Mouse (Mus musculus): ENCODE data around the gene Rmnd5a. TPM values are rescaled to one million over a fixed set of nuclear protein-coding genes. Genes with fewer than 3 reads are reported as not detected.

Rmnd5a gene
- polyA plus RNA-seq, 1 experiment from 2014 or later = 18.7 TPM

DNA sequence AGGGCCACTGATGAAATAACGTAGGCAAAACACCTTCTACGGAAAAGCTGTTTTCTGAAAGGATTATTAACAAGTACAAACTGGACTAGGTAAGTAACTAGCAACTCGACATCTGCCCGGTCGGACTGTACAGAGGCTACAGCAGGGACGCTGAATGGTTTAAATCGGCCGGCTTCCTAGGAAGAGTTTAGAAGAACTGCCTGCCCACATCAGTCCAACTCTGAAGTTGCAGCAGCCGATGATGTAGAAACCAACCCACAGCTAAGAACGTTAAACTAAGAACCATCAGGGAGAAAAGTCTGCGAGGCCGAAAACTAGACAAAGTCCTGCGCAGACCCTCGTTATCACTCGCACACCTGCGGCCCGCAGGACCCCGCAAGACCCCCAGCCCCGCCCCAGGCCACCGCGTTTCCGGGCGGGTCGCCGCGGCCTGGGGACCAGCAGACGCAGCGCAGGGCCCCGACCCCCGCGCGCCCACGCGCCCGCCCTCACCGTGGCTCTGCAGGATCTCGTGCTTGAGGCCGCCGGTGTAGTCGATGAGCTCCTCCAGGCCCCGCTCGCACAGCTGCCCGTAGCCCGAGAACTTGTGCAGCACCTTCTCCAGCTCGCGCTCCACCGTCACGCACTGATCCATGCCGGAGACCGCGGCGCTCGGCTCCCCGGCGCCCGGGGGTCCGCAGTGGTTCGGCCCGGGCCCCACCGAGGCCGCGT is 776 bp downstream of the Rmnd5a start:
- peak; percentile 1 for ATAC-seq (ENCODE audit: insufficient number of reproducible peaks, insufficient read depth, low FRiP score, low TSS enrichment)
- H3K9ac ChIP-seq = peak overlapping the region; percentile 88
- H3K4me2 ChIP-seq (replicated peaks) = peak overlapping the region; percentile 80
- WGBS = under 1% methylated on average over 62 of the region's 62 CpGs
- H3K27ac ChIP-seq = peak overlapping the region; percentile 95
- peaks cover 35% of the 10 kb centered on the region for H3K4me1 ChIP-seq
- no peaks in the 10 kb centered on the region for H3K36me3 ChIP-seq
- no peaks in the 10 kb centered on the region for H3K9me3 ChIP-seq
- H3K4me3 ChIP-seq = peak overlapping the region; percentile 97
- no peaks in the 10 kb centered on the region for H3K27me3 ChIP-seq

DNA sequence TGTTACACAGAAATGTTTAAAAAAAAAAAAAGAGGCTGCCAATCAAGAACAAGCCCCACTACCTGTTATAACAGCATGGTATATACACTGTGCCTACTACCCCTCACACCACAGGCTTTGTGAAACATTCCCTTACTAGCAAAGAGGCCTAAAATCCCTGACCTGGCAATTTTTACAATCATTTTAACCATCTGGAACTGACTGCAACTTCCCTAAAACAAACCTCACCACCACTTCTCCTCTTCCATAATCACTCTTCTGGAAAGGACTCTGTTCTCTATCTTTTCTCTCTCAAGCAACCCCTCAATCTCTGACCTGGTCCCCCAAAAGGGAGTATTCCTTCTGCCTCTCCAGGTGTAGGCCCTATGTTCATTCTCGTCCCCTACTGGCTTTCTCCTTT is 2.4 kb downstream of the Rmnd5a start:
- H3K9me3 ChIP-seq = no peaks in the 10 kb centered on the region
- peaks cover 36% of the 10 kb centered on the region for H3K4me1 ChIP-seq
- H3K36me3 ChIP-seq = no peaks in the 10 kb centered on the region
- no peak for ATAC-seq (ENCODE audit: insufficient number of reproducible peaks, insufficient read depth, low FRiP score, low TSS enrichment)
- H3K4me2 ChIP-seq (replicated peaks) = peak overlapping the region; percentile 26
- H3K27ac ChIP-seq = no peak overlapping the region
- 73% methylated on average over 1 of the region's 1 CpGs for WGBS
- no peaks in the 10 kb centered on the region for H3K27me3 ChIP-seq
- H3K4me3 ChIP-seq = no peak overlapping the region
- H3K9ac ChIP-seq = no peak overlapping the region

DNA sequence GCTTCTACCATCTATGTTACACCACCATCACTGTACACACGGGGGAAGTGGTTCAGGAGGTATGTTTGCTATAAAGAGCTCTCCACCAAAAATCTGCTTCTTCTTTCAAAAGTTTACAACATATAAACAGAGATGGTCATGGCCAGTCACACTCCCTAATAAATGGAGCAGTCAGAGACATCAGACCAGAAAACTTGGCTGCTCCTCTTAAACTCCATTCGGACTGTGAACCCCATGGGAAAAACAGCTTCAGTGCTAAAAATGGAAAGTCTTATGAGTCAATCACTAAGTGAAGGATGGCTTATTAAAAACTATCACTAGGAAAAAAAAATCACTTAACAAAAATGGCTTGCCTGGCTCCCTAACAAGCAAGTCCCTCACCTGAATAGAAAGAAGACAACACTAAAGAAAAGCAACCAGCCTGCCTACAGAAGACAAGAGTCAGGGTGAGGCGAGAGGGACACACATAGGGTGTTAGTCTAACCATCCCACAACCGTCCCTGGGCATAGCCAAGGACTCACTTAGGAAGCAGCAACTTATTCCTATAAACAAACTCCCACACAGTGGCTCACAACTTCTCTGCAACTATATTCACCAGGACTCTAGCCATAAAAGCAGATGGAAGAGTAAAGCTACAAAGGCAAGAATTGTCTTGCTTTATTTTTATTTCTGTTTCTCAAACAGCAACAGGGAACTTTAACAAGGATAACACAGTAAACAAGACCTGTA is 12.3 kb downstream of the Rmnd5a start:
- H3K36me3 ChIP-seq = peaks cover 16% of the 10 kb centered on the region; the same call in 1 of the 2 replicates
- H3K27me3 ChIP-seq = no peaks in the 10 kb centered on the region
- WGBS = 86% methylated on average over 4 of the region's 4 CpGs
- no peak overlapping the region for H3K27ac ChIP-seq
- H3K4me2 ChIP-seq (replicated peaks) = no peak overlapping the region
- H3K4me3 ChIP-seq = no peak overlapping the region
- H3K9me3 ChIP-seq = no peaks in the 10 kb centered on the region
- ATAC-seq (ENCODE audit: insufficient number of reproducible peaks, insufficient read depth, low FRiP score, low TSS enrichment) = no peak
- no peak overlapping the region for H3K9ac ChIP-seq
- H3K4me1 ChIP-seq = peaks cover 7% of the 10 kb centered on the region; the same call in 1 of the 2 replicates

DNA sequence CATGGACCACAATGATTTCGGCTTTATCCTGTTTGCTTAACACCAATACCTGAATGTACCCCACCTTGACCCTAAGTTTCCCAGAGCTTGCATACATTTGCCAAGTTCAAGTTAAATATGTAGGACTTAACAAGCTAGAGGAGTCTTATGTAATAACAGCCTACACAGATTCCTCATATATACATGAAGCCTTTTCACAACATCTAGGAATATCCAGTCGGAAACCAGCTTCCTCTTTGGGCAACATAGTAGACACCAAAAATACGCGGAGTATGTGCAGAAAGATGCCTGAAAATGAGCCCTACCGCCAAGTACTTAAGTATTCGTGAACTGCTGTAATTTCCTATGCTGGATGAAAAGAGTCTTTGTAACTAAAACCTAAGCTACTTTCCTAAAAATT is 14.8 kb downstream of the Rmnd5a start:
- H3K4me1 ChIP-seq = no peaks in the 10 kb centered on the region
- H3K9ac ChIP-seq = no peak overlapping the region
- no peaks in the 10 kb centered on the region for H3K27me3 ChIP-seq
- H3K36me3 ChIP-seq = peaks cover 16% of the 10 kb centered on the region; the same call in 1 of the 2 replicates
- no peak overlapping the region for H3K4me2 ChIP-seq (replicated peaks)
- no peak overlapping the region for H3K4me3 ChIP-seq
- ATAC-seq (ENCODE audit: insufficient number of reproducible peaks, insufficient read depth, low FRiP score, low TSS enrichment) = no peak
- no peak overlapping the region for H3K27ac ChIP-seq
- WGBS = 77% methylated on average over 6 of the region's 6 CpGs
- no peaks in the 10 kb centered on the region for H3K9me3 ChIP-seq

DNA sequence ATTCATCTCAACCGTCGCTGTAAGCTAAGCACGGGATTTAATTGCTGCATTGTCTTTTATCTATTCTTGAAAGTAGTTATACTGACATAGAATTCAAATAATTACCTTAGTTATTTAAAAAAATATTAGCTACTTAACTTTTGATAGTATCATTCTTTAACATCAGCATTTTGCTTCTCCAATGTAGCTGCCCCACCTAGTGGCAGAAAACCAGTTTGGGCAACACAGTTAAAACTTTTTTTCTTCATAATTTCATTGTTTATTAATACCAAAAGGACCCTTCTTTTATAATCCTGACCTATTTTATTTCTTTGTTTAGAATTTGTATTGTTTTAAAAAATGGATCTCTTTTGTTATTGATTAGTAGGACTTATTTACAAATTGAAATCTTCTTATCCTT is 17.3 kb downstream of the Rmnd5a start:
- no peak for ATAC-seq (ENCODE audit: insufficient number of reproducible peaks, insufficient read depth, low FRiP score, low TSS enrichment)
- H3K4me1 ChIP-seq = no peaks in the 10 kb centered on the region
- no peak overlapping the region for H3K27ac ChIP-seq
- no peak overlapping the region for H3K4me2 ChIP-seq (replicated peaks)
- H3K27me3 ChIP-seq = no peaks in the 10 kb centered on the region
- H3K36me3 ChIP-seq = peaks cover 13% of the 10 kb centered on the region; the same call in 1 of the 2 replicates
- no peak overlapping the region for H3K9ac ChIP-seq
- no peak overlapping the region for H3K4me3 ChIP-seq
- H3K9me3 ChIP-seq = no peaks in the 10 kb centered on the region
- WGBS = 93% methylated on average over 3 of the region's 3 CpGs

DNA sequence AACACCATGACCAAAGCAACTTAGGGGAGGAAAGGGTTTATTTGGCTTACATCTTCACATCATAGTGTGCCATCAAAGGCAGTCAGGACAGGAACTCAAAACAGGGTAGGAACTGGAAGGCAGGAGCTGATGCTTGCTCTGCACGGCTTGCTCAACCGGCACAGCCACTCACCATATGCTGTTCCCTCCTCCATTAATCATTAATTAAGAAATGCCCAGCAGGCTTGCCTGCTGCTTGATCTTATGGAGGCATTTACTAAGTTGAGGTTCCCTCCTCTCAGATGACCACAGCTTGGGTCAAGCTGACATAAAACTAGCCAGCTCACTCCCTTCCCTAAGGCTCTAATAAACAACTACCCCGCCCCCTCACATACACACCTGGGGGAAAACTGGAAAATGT is 18.3 kb downstream of the Rmnd5a start:
- no peak for ATAC-seq (ENCODE audit: insufficient number of reproducible peaks, insufficient read depth, low FRiP score, low TSS enrichment)
- Histone ChIP-seq H3K27me3 (no peaks in the 10 kb centered on the region), H3K4me3 (no peak overlapping the region), H3K36me3 (0 out of 2 replicates have a peak, but pooled peaks cover 4% of the 10 kb centered on the region), H3K9me3 (no peaks in the 10 kb centered on the region), H3K4me1 (no peaks in the 10 kb centered on the region), H3K9ac (no peak overlapping the region), H3K4me2 (replicated peaks) (no peak overlapping the region), H3K27ac (no peak overlapping the region)
- 92% methylated on average over 3 of the region's 3 CpGs for WGBS

DNA sequence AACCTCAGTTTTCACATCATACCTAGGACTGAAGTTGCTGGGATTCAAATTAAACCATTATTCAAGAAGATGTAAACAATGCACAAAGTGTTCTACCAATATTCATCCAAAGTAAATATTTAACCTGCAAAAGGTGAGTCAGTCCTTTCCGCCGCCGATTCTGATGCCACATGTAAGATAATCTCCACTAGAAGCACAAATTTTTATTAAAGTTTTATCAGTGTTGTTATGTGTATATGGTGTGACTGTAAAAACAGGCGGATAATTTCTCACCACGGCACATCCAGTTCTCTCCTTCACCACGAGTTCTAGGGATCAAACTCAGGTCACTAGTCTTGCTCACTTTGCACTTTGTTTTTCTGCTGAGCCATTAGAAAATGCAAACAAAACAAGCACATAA is 19.6 kb downstream of the Rmnd5a start:
- Histone ChIP-seq H3K9ac (no peak overlapping the region), H3K36me3 (no peaks in the 10 kb centered on the region), H3K4me1 (no peaks in the 10 kb centered on the region), H3K9me3 (no peaks in the 10 kb centered on the region), H3K27me3 (no peaks in the 10 kb centered on the region), H3K4me3 (no peak overlapping the region), H3K4me2 (replicated peaks) (no peak overlapping the region), H3K27ac (no peak overlapping the region)
- ATAC-seq (ENCODE audit: insufficient number of reproducible peaks, insufficient read depth, low FRiP score, low TSS enrichment) = no peak
- WGBS = 89% methylated on average over 6 of the region's 6 CpGs

DNA sequence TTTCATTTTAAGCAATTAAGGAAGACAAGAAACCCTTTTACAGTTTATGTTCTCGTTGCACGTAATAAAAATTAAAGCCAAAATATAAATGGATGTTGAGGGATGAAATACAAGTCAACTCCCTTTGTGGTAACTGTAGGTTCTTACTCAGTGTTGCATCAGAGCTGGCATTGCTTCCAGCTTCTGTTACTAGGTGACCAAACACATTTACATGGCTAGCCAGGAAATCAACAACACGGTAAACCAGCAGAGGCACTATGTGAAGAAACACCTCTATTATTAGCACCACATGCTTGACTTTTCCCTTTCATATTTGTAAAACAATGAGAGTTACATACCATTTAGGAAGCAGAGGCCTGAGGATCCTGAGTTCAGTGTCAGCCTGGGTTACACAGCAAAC is 21.6 kb downstream of the Rmnd5a start:
- Histone ChIP-seq H3K4me3 (no peak overlapping the region), H3K4me2 (replicated peaks) (no peak overlapping the region), H3K36me3 (no peaks in the 10 kb centered on the region), H3K4me1 (no peaks in the 10 kb centered on the region), H3K9me3 (no peaks in the 10 kb centered on the region), H3K9ac (no peak overlapping the region), H3K27ac (no peak overlapping the region), H3K27me3 (no peaks in the 10 kb centered on the region)
- ATAC-seq (ENCODE audit: insufficient number of reproducible peaks, insufficient read depth, low FRiP score, low TSS enrichment) = no peak
- 93% methylated on average over 3 of the region's 3 CpGs for WGBS

DNA sequence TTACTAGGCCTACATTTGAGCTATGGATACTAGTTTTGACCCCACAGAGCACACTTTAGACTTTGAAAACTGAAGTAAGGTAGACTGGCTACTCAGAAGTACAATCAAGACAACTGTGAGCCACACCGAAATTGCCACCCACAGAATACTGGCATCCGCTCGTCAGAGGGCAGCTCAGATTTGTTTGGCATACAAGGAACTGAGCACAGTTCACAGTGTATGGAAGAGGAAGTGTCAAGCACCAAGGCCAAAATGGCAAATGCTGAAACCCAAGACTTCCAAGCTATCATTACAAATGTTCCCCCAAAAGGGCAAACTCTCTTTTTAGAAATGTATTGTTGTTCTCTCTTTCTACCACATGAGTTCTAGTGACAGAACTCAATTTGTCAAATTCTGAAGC is 25.0 kb downstream of the Rmnd5a start:
- 88% methylated on average over 3 of the region's 3 CpGs for WGBS
- no peak overlapping the region for H3K4me3 ChIP-seq
- no peaks in the 10 kb centered on the region for H3K9me3 ChIP-seq
- ATAC-seq (ENCODE audit: insufficient number of reproducible peaks, insufficient read depth, low FRiP score, low TSS enrichment) = no peak
- no peak overlapping the region for H3K4me2 ChIP-seq (replicated peaks)
- no peaks in the 10 kb centered on the region for H3K27me3 ChIP-seq
- 0 out of 2 replicates have a peak, but pooled peaks cover 10% of the 10 kb centered on the region for H3K36me3 ChIP-seq
- H3K9ac ChIP-seq = no peak overlapping the region
- H3K27ac ChIP-seq = no peak overlapping the region
- H3K4me1 ChIP-seq = no peaks in the 10 kb centered on the region

DNA sequence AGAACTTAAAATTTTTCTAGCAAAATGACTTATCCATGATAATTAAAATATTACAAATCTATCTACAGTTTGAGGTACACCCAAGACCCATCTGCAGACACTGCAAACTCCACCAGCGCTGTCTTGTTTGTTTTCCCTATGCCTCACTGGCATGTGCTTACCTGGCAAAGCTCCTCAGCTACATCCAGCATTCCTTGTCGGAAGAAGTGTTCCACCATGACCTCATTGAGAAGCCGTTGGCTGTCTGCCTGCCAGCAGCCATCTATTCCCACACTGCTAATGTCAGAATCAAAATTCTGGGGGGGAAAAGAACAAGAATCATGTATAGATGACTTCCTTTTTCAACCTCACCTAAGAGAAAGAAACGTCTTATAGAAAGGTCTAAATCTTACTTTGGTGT is 25.8 kb downstream of the Rmnd5a start:
- Histone ChIP-seq H3K27ac (no peak overlapping the region), H3K9me3 (no peaks in the 10 kb centered on the region), H3K27me3 (no peaks in the 10 kb centered on the region), H3K36me3 (0 out of 2 replicates have a peak, but pooled peaks cover 10% of the 10 kb centered on the region), H3K4me2 (replicated peaks) (no peak overlapping the region), H3K4me1 (no peaks in the 10 kb centered on the region), H3K4me3 (no peak overlapping the region), H3K9ac (no peak overlapping the region)
- ATAC-seq (ENCODE audit: insufficient number of reproducible peaks, insufficient read depth, low FRiP score, low TSS enrichment) = no peak
- WGBS = 91% methylated on average over 4 of the region's 4 CpGs

DNA sequence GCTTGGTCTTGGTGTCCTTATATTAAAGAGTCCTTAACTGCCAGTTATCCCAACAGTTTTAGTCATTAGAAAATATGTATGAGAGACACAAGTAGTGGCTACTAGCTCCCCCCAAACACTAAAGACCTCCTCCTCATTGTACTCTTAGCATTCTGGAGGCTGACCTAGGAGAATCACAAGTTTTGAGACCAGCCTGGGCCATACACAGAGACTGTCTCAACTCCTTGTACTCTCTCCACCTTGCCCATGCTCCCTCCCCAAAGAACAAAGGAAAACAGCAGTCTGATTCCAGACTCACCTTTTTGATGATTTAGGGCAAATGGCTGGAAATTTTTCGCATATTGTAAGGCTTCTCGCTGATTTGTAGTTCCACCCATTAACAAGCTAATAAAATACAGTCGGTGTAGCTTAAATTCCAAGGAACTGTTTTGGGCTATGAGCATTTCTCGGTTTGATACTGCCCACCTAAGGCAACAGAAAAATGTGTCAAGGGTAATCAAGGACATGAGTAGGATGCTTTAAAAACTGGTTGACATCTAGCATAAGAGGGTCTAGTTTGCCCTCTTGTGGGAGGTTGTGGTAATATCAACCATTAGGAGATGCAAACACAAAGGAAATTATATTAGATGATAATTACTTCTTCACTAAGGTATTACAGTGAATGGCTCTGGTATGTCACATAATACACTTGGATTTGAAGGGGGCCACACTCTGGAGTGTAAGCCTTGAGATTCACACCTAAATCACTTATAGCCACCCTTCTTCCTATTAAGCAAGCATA is 41.4 kb downstream of the Rmnd5a start:
- 82% methylated on average over 4 of the region's 4 CpGs for WGBS

More for the DNA sequence above, 41.4 kb downstream of the Rmnd5a start:
- Histone ChIP-seq H3K4me1 (no peaks in the 10 kb centered on the region), H3K4me3 (no peak overlapping the region), H3K9me3 (no peaks in the 10 kb centered on the region), H3K27me3 (no peaks in the 10 kb centered on the region), H3K4me2 (replicated peaks) (no peak overlapping the region), H3K9ac (no peak overlapping the region), H3K36me3 (peaks cover 20% of the 10 kb centered on the region), H3K27ac (no peak overlapping the region)
- ATAC-seq (ENCODE audit: insufficient number of reproducible peaks, insufficient read depth, low FRiP score, low TSS enrichment) = no peak
